Mouse (Mus musculus): ENCODE measurements around the gene Pip5k1b.

GRCm38 (mm10) chr19:24555904-24556584 is 372 bp upstream of the Pip5k1b start:
- no peak for TF ChIP-seq CTCF (IDR thresholded peaks at IDR 0.05; ENCODE audit: borderline replicate concordance, insufficient read depth, low read depth, low read length)
- peak; percentile 60 for TF ChIP-seq POLR2A (IDR thresholded peaks at IDR 0.05; ENCODE audit: borderline replicate concordance, insufficient read depth, low read length)

Measured in cerebellum, adult 2 months (tissue).